Mouse (Mus musculus): ENCODE measurements around the gene Vmn1r125. TPM values are rescaled to one million over a fixed set of nuclear protein-coding genes. Genes with fewer than 3 reads are reported as not detected.
"Not testable (repeated sequence)": the region's sequence is repeated elsewhere in the genome, so short reads cannot be mapped to it uniquely, and the experiment has no call there.

The Vmn1r125 gene
- not detected in 2 replicates for polyA plus RNA-seq (2012; rRNA removed)

DNA sequence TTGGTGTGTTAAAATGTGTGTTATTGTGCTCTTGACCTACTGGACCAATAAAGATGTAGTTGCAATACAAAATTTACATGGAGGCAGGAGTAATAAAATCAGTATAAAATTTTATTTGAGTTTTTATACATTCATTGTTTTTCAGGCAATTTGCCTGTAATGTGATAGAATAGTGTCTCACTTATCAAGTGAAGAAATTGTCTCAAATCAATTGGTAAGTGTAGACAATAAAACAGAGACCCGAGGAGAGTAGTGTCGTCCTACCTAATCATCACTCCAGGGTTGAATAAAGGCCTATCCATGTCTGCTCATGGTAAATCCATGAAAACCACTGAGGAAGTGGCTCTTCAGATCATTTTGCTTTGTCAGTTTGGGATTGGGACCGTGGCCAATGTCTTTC is at the start of gene Vmn1r125:
Vmn1r125 (plus strand) TSS at position 301 of the 400 bp plus-strand sequence.
- not testable (repeated sequence) for H3K4me1 ChIP-seq (ENCODE audit: control insufficient read depth, insufficient read depth, low read length); DNase-seq; H3K4me3 ChIP-seq (replicated peaks; ENCODE audit: extremely low read depth, low read depth, low read length)
- WGBS: 53% methylated on average over 3 of the region's 3 CpGs

DNA sequence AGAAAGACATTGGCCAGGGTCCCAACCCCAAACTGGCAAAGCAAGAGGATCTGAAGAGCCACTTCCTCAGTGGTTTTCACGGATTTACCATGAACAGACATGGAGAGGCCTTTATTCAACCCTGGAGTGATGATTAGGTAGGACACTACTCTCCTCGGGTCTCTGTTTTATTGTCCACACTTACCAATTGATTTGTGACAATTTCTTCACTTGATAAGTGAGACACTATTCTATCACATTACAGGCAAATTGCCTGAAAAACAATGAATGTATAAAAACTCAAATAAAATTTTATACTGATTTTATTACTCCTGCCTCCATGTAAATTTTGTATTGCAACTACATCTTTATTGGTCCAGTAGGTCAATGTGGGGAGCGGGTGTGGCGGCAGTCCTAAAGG is 11.5 kb upstream of the Vmn1r125 start, which contains the start of gene Vmn1r124:
Vmn1r124 (minus strand) TSS at position 101 of the 400 bp plus-strand sequence.
- H3K4me1 ChIP-seq (ENCODE audit: control insufficient read depth, insufficient read depth, low read length); H3K4me3 ChIP-seq (replicated peaks; ENCODE audit: extremely low read depth, low read depth, low read length); DNase-seq: not testable (repeated sequence)
- 72% methylated on average over 4 of the region's 4 CpGs for WGBS

- WGBS: no CpG with 5 or more reads among the region's 5 CpGs
- not testable (repeated sequence) for H3K4me3 ChIP-seq (replicated peaks; ENCODE audit: extremely low read depth, low read depth, low read length); H3K4me1 ChIP-seq (ENCODE audit: control insufficient read depth, insufficient read depth, low read length); DNase-seq
Observed at GRCm38 (mm10) chr7:21301367-21301766, 29.4 kb downstream of the Vmn1r125 start, which contains the start of gene Vmn1r126. Vmn1r126 (minus strand) TSS chr7:21301467.

- DNase-seq; H3K4me1 ChIP-seq (ENCODE audit: control insufficient read depth, insufficient read depth, low read length); H3K4me3 ChIP-seq (replicated peaks; ENCODE audit: extremely low read depth, low read depth, low read length): not testable (repeated sequence)
- no CpG with 5 or more reads among the region's 3 CpGs for WGBS
Observed at GRCm38 (mm10) chr7:21319761-21320160, 47.8 kb downstream of the Vmn1r125 start, which contains the start of gene Vmn1r127. Vmn1r127 (minus strand) TSS chr7:21319861.

Other genes starting within 250 kb of the Vmn1r125 start
- not detected in 2 replicates for gene Vmn1r120, start 218.4 kb upstream of the Vmn1r125 start, polyA plus RNA-seq (2012; rRNA removed)
- gene Vmn1r121, start 173.7 kb upstream of the Vmn1r125 start, polyA plus RNA-seq (2012; rRNA removed): not detected in 2 replicates
- not detected in 2 replicates for gene Vmn1r122, start 138.1 kb upstream of the Vmn1r125 start, polyA plus RNA-seq (2012; rRNA removed)
- gene Vmn1r123, start 110.0 kb upstream of the Vmn1r125 start, polyA plus RNA-seq (2012; rRNA removed): not detected in 2 replicates
- gene Gm5157, start 81.8 kb upstream of the Vmn1r125 start, polyA plus RNA-seq (2012; rRNA removed): not detected in 2 replicates
- gene Vmn1r124, start 11.6 kb upstream of the Vmn1r125 start, polyA plus RNA-seq (2012; rRNA removed): not detected in 2 replicates
- not detected in 2 replicates for gene Vmn1r126, start 29.3 kb downstream of the Vmn1r125 start, polyA plus RNA-seq (2012; rRNA removed)
- gene Vmn1r127, start 47.7 kb downstream of the Vmn1r125 start, polyA plus RNA-seq (2012; rRNA removed): not detected in 2 replicates
- gene Vmn1r128, start 77.2 kb downstream of the Vmn1r125 start, polyA plus RNA-seq (2012; rRNA removed): not detected in 2 replicates
- not detected in 2 replicates for gene Vmn1r129, start 89.1 kb downstream of the Vmn1r125 start, polyA plus RNA-seq (2012; rRNA removed)
- not detected in 2 replicates for gene Gm6882, start 160.6 kb downstream of the Vmn1r125 start, polyA plus RNA-seq (2012; rRNA removed)
- not detected in 2 replicates for gene Vmn1r130, start 239.6 kb downstream of the Vmn1r125 start, polyA plus RNA-seq (2012; rRNA removed)